Mouse (Mus musculus): Measurements from ENCODE around the gene Cyp2f2. TPM values are rescaled to one million over a fixed set of nuclear protein-coding genes. Genes with fewer than 3 reads are reported as not detected.

Gene Cyp2f2
- polyA plus RNA-seq, 1 experiment = not detected

DNA sequence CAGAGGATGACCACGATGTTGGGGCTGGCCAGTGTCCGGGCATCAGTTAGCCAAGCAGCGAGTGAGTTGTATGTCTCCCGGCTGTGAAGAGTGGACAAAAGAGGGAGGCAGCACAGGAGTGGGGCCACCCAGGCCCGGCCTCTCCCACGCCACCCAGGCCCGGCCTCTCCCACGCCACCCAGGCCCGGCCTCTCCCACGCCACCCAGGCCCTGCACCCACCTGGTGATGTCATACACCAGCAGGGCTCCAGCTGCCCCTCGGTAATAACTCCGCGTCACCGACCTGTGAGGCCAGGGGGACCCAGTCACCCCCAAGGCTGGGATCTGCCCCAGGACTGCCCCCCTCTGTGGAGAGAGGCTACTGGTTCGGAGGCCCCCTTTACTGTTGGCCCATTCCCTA lies 54.8 kb downstream of the Cyp2f2 start:
- peaks cover 69% of the 10 kb centered on the region for H3K4me1 ChIP-seq
- H3K36me3 ChIP-seq (replicated peaks; ENCODE audit: low read length) = peaks cover 66% of the 10 kb centered on the region
- H3K4me3 ChIP-seq (replicated peaks) = no peak overlapping the region
- no peaks in the 10 kb centered on the region for H3K27me3 ChIP-seq (replicated peaks)
- H3K9me3 ChIP-seq = no peaks in the 10 kb centered on the region
- TF ChIP-seq GATA1 (IDR thresholded peaks at IDR 0.05; ENCODE audit: borderline replicate concordance, low read length) = no peak
- TF ChIP-seq FLI1 (IDR thresholded peaks at IDR 0.05; ENCODE audit: low read length) = no peak

DNA sequence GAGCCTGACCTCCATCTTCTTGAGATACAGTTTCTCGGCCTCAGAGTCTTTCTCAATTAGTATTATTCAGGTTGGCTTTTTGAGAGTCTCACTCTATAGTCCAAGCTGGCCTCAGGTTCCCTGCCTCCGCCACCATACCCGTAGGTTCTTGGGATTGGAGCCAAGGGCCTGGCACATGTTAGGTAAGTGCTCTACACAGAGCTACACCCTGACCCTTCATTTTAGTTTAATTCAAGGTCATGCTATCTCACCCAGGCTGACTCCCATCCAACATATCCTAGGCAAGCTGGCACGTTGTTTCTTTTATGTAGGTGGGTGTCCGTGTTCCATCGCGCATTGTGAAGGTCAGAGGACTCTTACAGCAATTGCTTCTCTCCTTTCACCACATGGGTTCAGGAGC lies 55.2 kb downstream of the Cyp2f2 start:
- no peaks in the 10 kb centered on the region for H3K27me3 ChIP-seq (replicated peaks)
- peaks cover 62% of the 10 kb centered on the region for H3K36me3 ChIP-seq (replicated peaks; ENCODE audit: low read length)
- H3K4me1 ChIP-seq = peaks cover 73% of the 10 kb centered on the region
- H3K9me3 ChIP-seq = no peaks in the 10 kb centered on the region
- H3K4me3 ChIP-seq (replicated peaks) = no peak overlapping the region
- TF ChIP-seq GATA1 (IDR thresholded peaks at IDR 0.05; ENCODE audit: borderline replicate concordance, low read length) (no peak), FLI1 (IDR thresholded peaks at IDR 0.05; ENCODE audit: low read length) (no peak)

DNA sequence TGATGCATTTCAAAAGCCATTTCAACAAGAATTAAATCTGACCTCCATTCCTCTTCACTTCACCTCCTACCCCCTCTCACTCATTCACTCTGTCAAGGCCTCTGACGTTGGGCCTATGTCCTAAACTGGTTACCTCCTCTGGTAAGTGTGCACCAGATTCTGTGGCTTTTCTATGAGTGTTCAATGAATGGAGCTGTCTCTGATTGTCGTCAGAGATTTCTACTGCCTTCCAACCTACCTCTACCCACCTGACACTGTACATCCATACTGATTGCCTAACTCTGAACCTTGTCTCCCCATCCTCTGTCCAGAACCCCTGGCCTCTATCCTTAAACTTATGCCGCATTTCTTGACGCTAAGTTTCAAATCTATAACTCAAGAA lies 58.2 kb downstream of the Cyp2f2 start:
- H3K9me3 ChIP-seq = no peaks in the 10 kb centered on the region
- H3K27me3 ChIP-seq (replicated peaks) = no peaks in the 10 kb centered on the region
- TF ChIP-seq GATA1 (IDR thresholded peaks at IDR 0.05; ENCODE audit: borderline replicate concordance, low read length) (no peak), FLI1 (IDR thresholded peaks at IDR 0.05; ENCODE audit: low read length) (no peak)
- peak overlapping the region; percentile 96 for H3K4me3 ChIP-seq (replicated peaks)
- peaks cover 32% of the 10 kb centered on the region for H3K36me3 ChIP-seq (replicated peaks; ENCODE audit: low read length)
- H3K4me1 ChIP-seq = peaks cover 66% of the 10 kb centered on the region

DNA sequence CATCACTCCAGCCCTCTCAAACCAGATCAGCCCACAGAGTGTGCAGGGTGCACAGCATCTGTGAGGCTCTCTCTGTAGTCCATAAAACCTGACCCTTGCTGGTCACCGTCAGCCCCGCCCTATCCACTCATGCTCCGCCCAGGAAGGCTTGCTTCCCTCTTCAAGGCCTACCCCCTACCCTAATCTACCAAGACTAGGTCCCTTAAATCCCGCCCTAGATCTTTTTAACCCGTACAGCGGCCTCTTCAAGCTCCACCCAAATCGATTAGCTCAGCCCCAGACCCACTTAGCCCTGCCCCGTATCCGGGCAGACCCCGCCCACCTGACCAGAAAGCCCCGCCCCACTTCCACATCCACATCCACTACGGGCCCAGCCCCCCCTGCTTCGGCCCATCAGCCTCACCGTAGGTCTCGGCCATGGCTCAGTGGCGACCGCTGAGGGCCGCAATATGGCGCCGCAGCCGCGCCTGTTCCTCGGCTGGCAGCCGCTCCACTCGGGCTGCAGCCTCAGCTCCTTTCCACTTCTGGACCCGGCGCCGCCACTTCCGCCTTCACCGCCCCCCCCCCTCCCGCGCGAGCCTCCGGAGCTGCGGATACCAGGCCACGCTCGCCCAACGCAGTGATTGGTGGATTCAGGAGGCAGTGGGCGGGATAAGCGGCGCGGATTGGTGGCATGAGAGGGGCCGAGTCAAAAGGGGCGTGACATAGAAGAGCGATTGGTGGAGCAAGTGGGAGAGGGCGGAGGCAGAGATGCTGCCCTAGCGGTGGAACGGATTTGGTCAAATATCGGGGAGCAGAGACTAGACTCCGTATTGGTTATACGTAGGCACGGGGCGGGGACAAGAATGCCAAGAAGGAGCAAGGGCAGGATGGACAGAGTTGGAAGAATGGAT lies 58.9 kb downstream of the Cyp2f2 start, which contains the start of gene Rab4b:
Gene Rab4b, minus strand, starts transcription at position 573 of the 893 bp plus-strand sequence.
- H3K4me1 ChIP-seq = peaks cover 64% of the 10 kb centered on the region

GRCm38 (mm10) chr7:27179217-27179918 lies 59.7 kb downstream of the Cyp2f2 start:
- Histone ChIP-seq H3K27me3 (replicated peaks) (no peaks in the 10 kb centered on the region), H3K4me1 (peaks cover 57% of the 10 kb centered on the region), H3K9me3 (no peaks in the 10 kb centered on the region), H3K36me3 (replicated peaks; ENCODE audit: low read length) (peaks cover 28% of the 10 kb centered on the region), H3K4me3 (replicated peaks) (peak overlapping the region; percentile 96)
- no peak for TF ChIP-seq GATA1 (IDR thresholded peaks at IDR 0.05; ENCODE audit: borderline replicate concordance, low read length)
- TF ChIP-seq FLI1 (IDR thresholded peaks at IDR 0.05; ENCODE audit: low read length) = no peak

More for the DNA sequence above, 58.9 kb downstream of the Cyp2f2 start, which contains the start of gene Rab4b:
- Histone ChIP-seq H3K9me3 (no peaks in the 10 kb centered on the region), H3K27me3 (replicated peaks) (no peaks in the 10 kb centered on the region), H3K4me3 (replicated peaks) (peak within 1 kb of the TSS; percentile 96), H3K36me3 (replicated peaks; ENCODE audit: low read length) (peaks cover 32% of the 10 kb centered on the region)
- TF ChIP-seq FLI1 (IDR thresholded peaks at IDR 0.05; ENCODE audit: low read length) = peak; percentile 20; the same call in 1 of the 2 replicates
- TF ChIP-seq GATA1 (IDR thresholded peaks at IDR 0.05; ENCODE audit: borderline replicate concordance, low read length) = no peak

- Histone ChIP-seq H3K9me3 (no peaks in the 10 kb centered on the region), H3K4me3 (replicated peaks) (no peak overlapping the region), H3K27me3 (replicated peaks) (no peaks in the 10 kb centered on the region), H3K4me1 (peaks cover 51% of the 10 kb centered on the region), H3K36me3 (replicated peaks; ENCODE audit: low read length) (peaks cover 28% of the 10 kb centered on the region)
- no peak for TF ChIP-seq GATA1 (IDR thresholded peaks at IDR 0.05; ENCODE audit: borderline replicate concordance, low read length)
- TF ChIP-seq FLI1 (IDR thresholded peaks at IDR 0.05; ENCODE audit: low read length) = no peak
These were observed 60.3 kb downstream of the Cyp2f2 start for GRCm38 (mm10) chr7:27180036-27180435.

DNA sequence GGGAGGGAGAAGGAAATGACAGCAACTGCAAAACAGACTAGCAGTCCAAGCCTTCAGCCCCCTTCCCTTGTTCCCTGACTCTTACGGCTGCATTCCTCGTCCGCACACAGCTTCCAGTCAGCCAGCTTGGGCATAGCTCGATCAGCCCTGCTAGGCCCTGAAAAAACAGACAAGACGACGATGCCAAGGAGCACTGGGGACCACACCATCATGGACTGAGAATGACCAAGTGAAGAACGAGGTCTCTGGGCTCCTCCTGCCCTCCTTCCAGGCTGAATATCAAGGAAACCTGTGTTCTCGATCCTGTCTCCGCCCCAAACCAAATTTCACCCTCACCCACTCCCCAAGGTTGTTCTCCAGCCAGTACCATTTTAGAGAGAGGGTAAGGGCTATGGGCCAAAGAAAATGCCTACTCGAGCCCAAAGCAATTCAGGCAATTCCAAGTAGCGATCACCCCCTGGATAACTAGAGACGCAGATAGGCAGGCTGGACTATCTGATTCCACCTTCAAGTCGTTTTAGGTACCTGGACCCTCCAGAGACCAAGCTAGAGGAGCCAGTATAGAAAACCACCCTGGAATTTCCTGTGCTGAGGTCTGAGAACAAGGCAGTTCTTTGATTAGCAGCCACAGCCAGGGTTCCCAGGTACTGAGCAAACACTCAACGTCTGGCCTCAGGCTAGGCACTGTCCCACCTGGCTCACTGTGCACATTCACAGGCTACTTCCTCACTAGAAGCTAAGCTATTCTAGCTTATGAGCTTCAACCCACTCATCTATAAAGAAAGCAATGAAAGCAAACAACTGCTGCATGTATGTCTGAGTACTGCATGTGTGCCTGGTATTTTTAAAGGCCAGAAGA lies 61.4 kb downstream of the Cyp2f2 start, which contains the start of the genes Gm21983 and Mia:
Gene Gm21983, minus strand, starts transcription at position 250 of the 859 bp plus-strand sequence.
Gene Mia, minus strand, starts transcription at position 321 of the 859 bp plus-strand sequence.
- TF ChIP-seq FLI1 (IDR thresholded peaks at IDR 0.05; ENCODE audit: low read length) (no peak), GATA1 (IDR thresholded peaks at IDR 0.05; ENCODE audit: borderline replicate concordance, low read length) (no peak)
- Histone ChIP-seq H3K27me3 (replicated peaks) (no peaks in the 10 kb centered on the region), H3K4me3 (replicated peaks) (no peak within 1 kb of the TSS)

GRCm38 (mm10) chr7:27182498-27182897 lies 62.8 kb downstream of the Cyp2f2 start:
- TF ChIP-seq GATA1 (IDR thresholded peaks at IDR 0.05; ENCODE audit: borderline replicate concordance, low read length) (no peak), FLI1 (IDR thresholded peaks at IDR 0.05; ENCODE audit: low read length) (no peak)
- Histone ChIP-seq H3K9me3 (no peaks in the 10 kb centered on the region), H3K36me3 (replicated peaks; ENCODE audit: low read length) (peaks cover 42% of the 10 kb centered on the region), H3K4me1 (peaks cover 38% of the 10 kb centered on the region), H3K27me3 (replicated peaks) (no peaks in the 10 kb centered on the region), H3K4me3 (replicated peaks) (no peak overlapping the region)

More for the DNA sequence above, 61.4 kb downstream of the Cyp2f2 start, which contains the start of the genes Gm21983 and Mia:
- peaks cover 28% of the 10 kb centered on the region for H3K36me3 ChIP-seq (replicated peaks; ENCODE audit: low read length)
- no peaks in the 10 kb centered on the region for H3K9me3 ChIP-seq
- peaks cover 48% of the 10 kb centered on the region for H3K4me1 ChIP-seq

Other genes starting within 250 kb of the Cyp2f2 start
- gene Cyp2a22, start 180.5 kb upstream of the Cyp2f2 start, polyA plus RNA-seq (2012; ENCODE audit: insufficient read depth, low replicate concordance) = not detected in 2 replicates
- gene Cyp2a12, start 90.8 kb upstream of the Cyp2f2 start, polyA plus RNA-seq (2012; ENCODE audit: insufficient read depth, low replicate concordance) = not detected in 2 replicates
- gene Cyp2t4, start 33.8 kb downstream of the Cyp2f2 start, polyA plus RNA-seq (2012; ENCODE audit: insufficient read depth, low replicate concordance) = not detected in 2 replicates
- gene Egln2, start 46.9 kb downstream of the Cyp2f2 start, polyA plus RNA-seq (2012; ENCODE audit: insufficient read depth, low replicate concordance) = 75.2 and 107 TPM in 2 replicates
- 400 and 700 TPM in 2 replicates for gene Rab4b, start 59.0 kb downstream of the Cyp2f2 start, polyA plus RNA-seq (2012; ENCODE audit: insufficient read depth, low replicate concordance)
- not detected in 2 replicates for gene Gm21983, start 61.2 kb downstream of the Cyp2f2 start, polyA plus RNA-seq (2012; ENCODE audit: insufficient read depth, low replicate concordance)
- not detected in 2 replicates for gene Mia, start 61.2 kb downstream of the Cyp2f2 start, polyA plus RNA-seq (2012; ENCODE audit: insufficient read depth, low replicate concordance)
- gene BC024978, start 75.9 kb downstream of the Cyp2f2 start, polyA plus RNA-seq (2012; ENCODE audit: insufficient read depth, low replicate concordance) = 1.0 and 2.3 TPM in 2 replicates
- gene Snrpa, start 76.4 kb downstream of the Cyp2f2 start, polyA plus RNA-seq (2012; ENCODE audit: insufficient read depth, low replicate concordance) = 467 and 2,125 TPM in 2 replicates
- 1.0 and 3.0 TPM in 2 replicates for gene Itpkc, start 108.8 kb downstream of the Cyp2f2 start, polyA plus RNA-seq (2012; ENCODE audit: insufficient read depth, low replicate concordance)
- gene Coq8b, start 113.1 kb downstream of the Cyp2f2 start, polyA plus RNA-seq (2012; ENCODE audit: insufficient read depth, low replicate concordance) = 45.5 and 46.3 TPM in 2 replicates
- gene Numbl, start 138.5 kb downstream of the Cyp2f2 start, polyA plus RNA-seq (2012; ENCODE audit: insufficient read depth, low replicate concordance) = 2.0 and 2.4 TPM in 2 replicates
- 0.28 TPM in 1 of 2 replicates, not detected in the other for gene Ltbp4, start 217.8 kb downstream of the Cyp2f2 start, polyA plus RNA-seq (2012; ENCODE audit: insufficient read depth, low replicate concordance)
- gene Shkbp1, start 236.1 kb downstream of the Cyp2f2 start, polyA plus RNA-seq (2012; ENCODE audit: insufficient read depth, low replicate concordance) = 214 and 344 TPM in 2 replicates
- gene Gm20479, start 237.5 kb downstream of the Cyp2f2 start, polyA plus RNA-seq (2012; ENCODE audit: insufficient read depth, low replicate concordance) = 1.4 and 7.6 TPM in 2 replicates

Data from megakaryocyte, embryonic 14.5 days (primary cell).